Mouse (Mus musculus) effector memory CD4-positive, alpha-beta T cell, adult 7 months (primary cell): ENCODE data around the gene Igfbp1. TPM values are rescaled to one million over a fixed set of nuclear protein-coding genes. Genes with fewer than 3 reads are reported as not detected.

ENCODE experiments used
- polyA plus RNA-seq: library from polyadenylated mRNA; unstranded; fragments of 100-300 nt; shearing (Covaris generic); gene quantifications from one replicate; pipeline ENCODE4 v1.2.1, GENCODE M21; 2017

Igfbp1 gene
- not detected for polyA plus RNA-seq

GRCm38 (mm10) chr11:7197491-7197941, at the start of gene Igfbp1:
TSS of gene Igfbp1 (plus strand) at chr11:7197782.

GRCm38 (mm10) chr11:7188469-7188868, 9.1 kb upstream of the Igfbp1 start, which contains the start of gene Gm11985:
TSS of gene Gm11985 (minus strand) at chr11:7188569.

GRCm38 (mm10) chr11:7213501-7214341, 16.1 kb downstream of the Igfbp1 start, which contains the start of gene Igfbp3:
TSS of gene Igfbp3 (minus strand) at chr11:7213923.

Other genes starting within 250 kb of the Igfbp1 start
- 0.39 TPM for gene Adcy1, start 134.3 kb upstream of the Igfbp1 start, polyA plus RNA-seq
- not detected for gene Gm11985, start 9.2 kb upstream of the Igfbp1 start, polyA plus RNA-seq
- gene Igfbp3, start 16.1 kb downstream of the Igfbp1 start, polyA plus RNA-seq, result not detected